Mouse (Mus musculus) kidney, adult 9 months (tissue): ENCODE results near the gene Cuzd1.

Experiments
- DNase-seq: peaks from one replicate; pipeline ENCODE4 v3.0.0; 2022

Gene Cuzd1

GRCm38 (mm10) chr7:131322192-131322591, at the start of gene Cuzd1:
Gene Cuzd1, minus strand, starts transcription at chr7:131322292.
- DNase-seq: no peak

- no peak for DNase-seq
These were observed 49.4 kb upstream of the Cuzd1 start for GRCm38 (mm10) chr7:131371470-131371860.

GRCm38 (mm10) chr7:131370648-131371469, 48.8 kb upstream of the Cuzd1 start, which contains the start of gene Pstk:
Gene Pstk, plus strand, starts transcription at chr7:131371141.
- DNase-seq: peak; percentile 93

GRCm38 (mm10) chr7:131364131-131364530, 42.0 kb upstream of the Cuzd1 start:
- no peak for DNase-seq

GRCm38 (mm10) chr7:131362615-131363300, 40.7 kb upstream of the Cuzd1 start, which contains the start of gene 2310057M21Rik:
Gene 2310057M21Rik, minus strand, starts transcription at chr7:131362759.
- DNase-seq: peak; percentile 98

GRCm38 (mm10) chr7:131362269-131362614, 40.1 kb upstream of the Cuzd1 start:
- no peak for DNase-seq

- DNase-seq: no peak
These were observed 34.0 kb upstream of the Cuzd1 start for GRCm38 (mm10) chr7:131356105-131356504.

- no peak for DNase-seq
These were observed 23.9 kb upstream of the Cuzd1 start for GRCm38 (mm10) chr7:131345856-131346541.

- DNase-seq: no peak
These were observed 15.5 kb upstream of the Cuzd1 start for GRCm38 (mm10) chr7:131337502-131338068.

- DNase-seq: no peak
These were observed 11.5 kb upstream of the Cuzd1 start, which contains the start of gene Fam24a for GRCm38 (mm10) chr7:131333564-131333963. Gene Fam24a, plus strand, starts transcription at chr7:131333864.

- no peak for DNase-seq
These were observed 9.6 kb upstream of the Cuzd1 start for GRCm38 (mm10) chr7:131331688-131332087.

- no peak for DNase-seq
These were observed 7.3 kb upstream of the Cuzd1 start, which contains the start of gene Fam24b for GRCm38 (mm10) chr7:131329416-131329815. Gene Fam24b, minus strand, starts transcription at chr7:131329516.

- DNase-seq: no peak
These were observed 5.0 kb upstream of the Cuzd1 start for GRCm38 (mm10) chr7:131327054-131327453.

GRCm38 (mm10) chr7:131318340-131318739, 3.8 kb downstream of the Cuzd1 start:
- DNase-seq: no peak

- DNase-seq: no peak
These were observed 4.5 kb downstream of the Cuzd1 start for GRCm38 (mm10) chr7:131317587-131317986.

- DNase-seq: no peak
These were observed 7.6 kb downstream of the Cuzd1 start for GRCm38 (mm10) chr7:131314493-131314892.

- no peak for DNase-seq
These were observed 15.4 kb downstream of the Cuzd1 start for GRCm38 (mm10) chr7:131306733-131307132.

GRCm38 (mm10) chr7:131303340-131303739, 18.8 kb downstream of the Cuzd1 start:
- DNase-seq: no peak

GRCm38 (mm10) chr7:131297151-131297550, 24.9 kb downstream of the Cuzd1 start:
- DNase-seq: no peak

- DNase-seq: no peak
These were observed 56.2 kb downstream of the Cuzd1 start for GRCm38 (mm10) chr7:131265851-131266250.

GRCm38 (mm10) chr7:131264251-131264650, 57.8 kb downstream of the Cuzd1 start:
- DNase-seq: no peak

GRCm38 (mm10) chr7:131260946-131261345, 61.1 kb downstream of the Cuzd1 start:
- DNase-seq: no peak
